Mouse (Mus musculus) kidney, embryonic 15.5 days (tissue): ENCODE measurements around the gene Usf1. TPM values are rescaled to one million over a fixed set of nuclear protein-coding genes. Genes with fewer than 3 reads are reported as not detected.

ENCODE experiments used
- ATAC-seq: fragments of 200-750 bp; cut with Nextera tagmentation; replicated peaks from 2 replicates; pipeline ENCODE4 v1.8.0; 2017; ENCODE audit warnings: moderate TSS enrichment; ENCODE audit not compliant: low FRiP score
- H3K27ac ChIP-seq: fragments of 300-500 bp; sonication (generic); 2 replicates; pipeline ENCODE4 v1.5.1; 2015; ENCODE audit warnings: mild to moderate bottlenecking, inconsistent platforms
- H3K27me3 ChIP-seq: fragments of 300-500 bp; sonication (generic); 2 replicates; pipeline ENCODE4 v1.6.1; 2015; ENCODE audit warnings: inconsistent platforms
- H3K36me3 ChIP-seq: fragments of 300-500 bp; sonication (generic); 2 replicates; pipeline ENCODE4 v1.6.1; 2015; ENCODE audit warnings: inconsistent platforms
- H3K4me1 ChIP-seq: fragments of 300-500 bp; sonication (generic); 2 replicates; pipeline ENCODE4 v1.6.1; 2015; ENCODE audit warnings: inconsistent platforms
- H3K4me2 ChIP-seq: fragments of 300-500 bp; sonication (generic); 2 replicates; pipeline ENCODE4 v1.6.1; 2015; ENCODE audit warnings: moderate library complexity, mild to moderate bottlenecking, inconsistent platforms
- H3K4me3 ChIP-seq: fragments of 300-500 bp; sonication (generic); replicated peaks from 2 replicates; pipeline ENCODE4 v1.5.1; 2015; ENCODE audit warnings: mild to moderate bottlenecking, inconsistent platforms
- H3K9ac ChIP-seq: fragments of 300-500 bp; sonication (generic); 2 replicates; pipeline ENCODE4 v1.6.1; 2015; ENCODE audit warnings: mild to moderate bottlenecking, inconsistent platforms
- H3K9me3 ChIP-seq: fragments of 300-500 bp; sonication (generic); replicated peaks from 2 replicates; pipeline ENCODE4 v1.6.1; 2016; ENCODE audit warnings: inconsistent platforms
- WGBS: fragments of 180-500 bp; shearing (Covaris S2); methylation state at CpG from one replicate; pipeline ENCODE4 v1.1.7; 2015; ENCODE audit warnings: mixed read lengths; 5-methylcytosine and 5-hydroxymethylcytosine counted together
- polyA plus RNA-seq: library from polyadenylated mRNA; unstranded; fragments of >200 nt; fragmentation: Nextera tagmentation; extraction: Ambion mirVana; gene quantifications from 2 replicates; pipeline ENCODE4 v1.2.1, GENCODE M21; 2015

Usf1 gene
- polyA plus RNA-seq, 1 experiment from 2014 or later, result 90.9 TPM

GRCm38 (mm10) chr1:171460551-171461503 lies 49.7 kb downstream of the Usf1 start:
- ATAC-seq, result no peak; the same call in 1 of the 2 replicates
- Histone ChIP-seq H3K4me2 (no peak overlapping the region), H3K27ac (no peak overlapping the region), H3K4me3 (no peak overlapping the region), H3K9me3 (no peaks in the 10 kb centered on the region), H3K27me3 (no peaks in the 10 kb centered on the region), H3K36me3 (peaks cover 53% of the 10 kb centered on the region), H3K9ac (no peak overlapping the region), H3K4me1 (peaks cover 13% of the 10 kb centered on the region)
- 88% methylated on average over 22 of the region's 22 CpGs for WGBS

GRCm38 (mm10) chr1:171463133-171463532 lies 52.0 kb downstream of the Usf1 start:
- H3K9me3 ChIP-seq, result no peaks in the 10 kb centered on the region
- no peak for ATAC-seq
- WGBS, result 97% methylated on average over 3 of the region's 3 CpGs
- H3K4me3 ChIP-seq, result no peak overlapping the region
- H3K4me2 ChIP-seq, result no peak overlapping the region
- no peak overlapping the region for H3K9ac ChIP-seq
- H3K4me1 ChIP-seq, result peaks cover 13% of the 10 kb centered on the region
- H3K27me3 ChIP-seq, result no peaks in the 10 kb centered on the region
- H3K36me3 ChIP-seq, result peaks cover 54% of the 10 kb centered on the region
- H3K27ac ChIP-seq, result no peak overlapping the region

- WGBS, result 94% methylated on average over 5 of the region's 5 CpGs
- Histone ChIP-seq H3K9me3 (no peaks in the 10 kb centered on the region), H3K27ac (no peak overlapping the region), H3K9ac (no peak overlapping the region), H3K4me3 (no peak overlapping the region), H3K4me2 (no peak overlapping the region), H3K27me3 (no peaks in the 10 kb centered on the region), H3K36me3 (peaks cover 46% of the 10 kb centered on the region), H3K4me1 (0 out of 2 replicates have a peak, but pooled peaks cover 2% of the 10 kb centered on the region)
- no peak for ATAC-seq
Observed at GRCm38 (mm10) chr1:171465749-171466412, 54.8 kb downstream of the Usf1 start.

- Histone ChIP-seq H3K4me2 (no peak overlapping the region), H3K9me3 (no peaks in the 10 kb centered on the region), H3K36me3 (peaks cover 40% of the 10 kb centered on the region), H3K9ac (no peak overlapping the region), H3K27me3 (no peaks in the 10 kb centered on the region), H3K4me3 (no peak overlapping the region), H3K4me1 (peaks cover 5% of the 10 kb centered on the region; the same call in 1 of the 2 replicates), H3K27ac (no peak overlapping the region)
- WGBS, result 88% methylated on average over 4 of the region's 4 CpGs
- ATAC-seq, result no peak
Observed at GRCm38 (mm10) chr1:171466565-171466964, 55.5 kb downstream of the Usf1 start.

Other genes with a start within 250 kb of the Usf1 start
- gene Pcp4l1, start 215.0 kb upstream of the Usf1 start, polyA plus RNA-seq, result 2.8 and 4.0 TPM in 2 replicates
- gene Nr1i3, start 197.3 kb upstream of the Usf1 start, polyA plus RNA-seq, result 0.26 and 0.81 TPM in 2 replicates
- gene Tomm40l, start 188.8 kb upstream of the Usf1 start, polyA plus RNA-seq, result 35.1 and 35.4 TPM in 2 replicates
- gene Apoa2, start 186.3 kb upstream of the Usf1 start, polyA plus RNA-seq, result 45.5 and 97.5 TPM in 2 replicates
- gene Fcer1g, start 176.9 kb upstream of the Usf1 start, polyA plus RNA-seq, result 35.0 and 36.9 TPM in 2 replicates
- 10.7 and 11.6 TPM in 2 replicates for gene Adamts4, start 160.9 kb upstream of the Usf1 start, polyA plus RNA-seq
- gene Ndufs2, start 159.9 kb upstream of the Usf1 start, polyA plus RNA-seq, result 276 and 283 TPM in 2 replicates
- gene B4galt3, start 141.0 kb upstream of the Usf1 start, polyA plus RNA-seq, result 80.4 and 94.3 TPM in 2 replicates
- 63.0 and 65.4 TPM in 2 replicates for gene Ppox, start 130.1 kb upstream of the Usf1 start, polyA plus RNA-seq
- gene Usp21, start 123.3 kb upstream of the Usf1 start, polyA plus RNA-seq, result 87.7 and 97.8 TPM in 2 replicates
- 106 and 118 TPM in 2 replicates for gene Ufc1, start 116.3 kb upstream of the Usf1 start, polyA plus RNA-seq
- gene Dedd, start 82.2 kb upstream of the Usf1 start, polyA plus RNA-seq, result 53.1 and 55.7 TPM in 2 replicates
- 47.8 and 50.5 TPM in 2 replicates for gene Nit1, start 65.7 kb upstream of the Usf1 start, polyA plus RNA-seq
- 122 and 130 TPM in 2 replicates for gene Pfdn2, start 65.6 kb upstream of the Usf1 start, polyA plus RNA-seq
- 2.6 TPM in 2 replicates for gene Klhdc9, start 50.5 kb upstream of the Usf1 start, polyA plus RNA-seq
- gene Nectin4, start 41.2 kb upstream of the Usf1 start, polyA plus RNA-seq, result 3.0 and 3.5 TPM in 2 replicates
- 1.2 and 1.6 TPM in 2 replicates for gene Arhgap30, start 22.4 kb upstream of the Usf1 start, polyA plus RNA-seq
- gene Tstd1, start 7.6 kb downstream of the Usf1 start, polyA plus RNA-seq, result 6.8 and 7.5 TPM in 2 replicates
- gene F11r, start 26.2 kb downstream of the Usf1 start, polyA plus RNA-seq, result 137 TPM in 2 replicates
- 11.2 and 13.7 TPM in 2 replicates for gene Alyref2, start 92.2 kb downstream of the Usf1 start, polyA plus RNA-seq
- not detected in 2 replicates for gene Itln1, start 124.0 kb downstream of the Usf1 start, polyA plus RNA-seq
- 0.08 and 0.26 TPM in 2 replicates for gene Cd244a, start 147.9 kb downstream of the Usf1 start, polyA plus RNA-seq
- 0.32 and 0.42 TPM in 2 replicates for gene Ly9, start 196.1 kb downstream of the Usf1 start, polyA plus RNA-seq
- 0.13 TPM in 1 of 2 replicates, not detected in the other for gene Slamf7, start 241.7 kb downstream of the Usf1 start, polyA plus RNA-seq